Mouse (Mus musculus): Measurements from ENCODE around the gene Abcc3. TPM values are rescaled to one million over a fixed set of nuclear protein-coding genes. Genes with fewer than 3 reads are reported as not detected.
A peak's percentile ranks its signal among the peaks of the same experiment; 100 is the strongest.

Abcc3 gene
- total RNA-seq (2014; rRNA removed), result 4.5 and 4.7 TPM in 2 replicates
- polyA plus RNA-seq (2015; fragmentation: Nextera tagmentation; extraction: Ambion mirVana), result 1.0 and 1.8 TPM in 2 replicates

- Histone ChIP-seq H3K9me3 (ENCODE audit: low read length) (no peaks in the 10 kb centered on the region), H3K4me1 (ENCODE audit: insufficient read depth, low read length) (0 out of 2 replicates have a peak, but pooled peaks cover 4% of the 10 kb centered on the region), H3K27ac (no peak within 1 kb of the TSS), H3K4me3 (ENCODE audit: low read length) (no peak within 1 kb of the TSS), H3K4me2 (ENCODE audit: low read depth, low read length) (peak within 1 kb of the TSS; percentile 47), H3K27me3 (ENCODE audit: insufficient read depth, low read length) (no peaks in the 10 kb centered on the region; the same call in 1 of the 2 replicates), H3K36me3 (ENCODE audit: insufficient read depth, low read length) (no peaks in the 10 kb centered on the region), H3K9ac (replicated peaks; ENCODE audit: low read length) (no peak within 1 kb of the TSS)
- TF ChIP-seq CTCF (IDR thresholded peaks at IDR 0.05; ENCODE audit: low read depth), result no peak
- WGBS, result 10% methylated on average over 20 of the region's 20 CpGs
- ATAC-seq, result no peak
- DNase-seq (ENCODE audit: low spot score), result no peak
These were observed at the start of gene Abcc3 for GRCm38 (mm10) chr11:94392672-94393109. Gene Abcc3 (minus strand): TSS chr11:94392997.

GRCm38 (mm10) chr11:94441752-94442151 lies 49.0 kb upstream of the Abcc3 start:
- no peaks in the 10 kb centered on the region; the same call in 1 of the 2 replicates for H3K36me3 ChIP-seq (ENCODE audit: insufficient read depth, low read length)
- H3K9me3 ChIP-seq (ENCODE audit: low read length), result no peaks in the 10 kb centered on the region
- H3K4me3 ChIP-seq (ENCODE audit: low read length), result no peak overlapping the region
- H3K27ac ChIP-seq, result 0 out of 2 replicates have a peak overlapping the region, but pooled peaks have one; percentile 11
- 48% methylated on average over 9 of the region's 9 CpGs for WGBS
- peaks cover 24% of the 10 kb centered on the region; the same call in 1 of the 2 replicates for H3K4me1 ChIP-seq (ENCODE audit: insufficient read depth, low read length)
- H3K27me3 ChIP-seq (ENCODE audit: insufficient read depth, low read length), result no peaks in the 10 kb centered on the region
- no peak for TF ChIP-seq CTCF (IDR thresholded peaks at IDR 0.05; ENCODE audit: low read depth)
- DNase-seq (ENCODE audit: low spot score) (no peak), ATAC-seq (no peak)
- H3K9ac ChIP-seq (replicated peaks; ENCODE audit: low read length), result no peak overlapping the region
- no peak overlapping the region for H3K4me2 ChIP-seq (ENCODE audit: low read depth, low read length)

GRCm38 (mm10) chr11:94441122-94441521 lies 48.3 kb upstream of the Abcc3 start:
- Histone ChIP-seq H3K27me3 (ENCODE audit: insufficient read depth, low read length) (no peaks in the 10 kb centered on the region), H3K9me3 (ENCODE audit: low read length) (no peaks in the 10 kb centered on the region), H3K4me2 (ENCODE audit: low read depth, low read length) (no peak overlapping the region), H3K27ac (peak overlapping the region; percentile 11), H3K4me1 (ENCODE audit: insufficient read depth, low read length) (peaks cover 24% of the 10 kb centered on the region; the same call in 1 of the 2 replicates), H3K9ac (replicated peaks; ENCODE audit: low read length) (no peak overlapping the region), H3K36me3 (ENCODE audit: insufficient read depth, low read length) (no peaks in the 10 kb centered on the region; the same call in none of the 2 replicates), H3K4me3 (ENCODE audit: low read length) (no peak overlapping the region)
- peak; percentile 60 for DNase-seq (ENCODE audit: low spot score)
- TF ChIP-seq CTCF (IDR thresholded peaks at IDR 0.05; ENCODE audit: low read depth), result no peak
- peak; percentile 64; the same call in 1 of the 2 replicates for ATAC-seq
- 26% methylated on average over 7 of the region's 7 CpGs for WGBS

- no peaks in the 10 kb centered on the region; the same call in none of the 2 replicates for H3K36me3 ChIP-seq (ENCODE audit: insufficient read depth, low read length)
- no peaks in the 10 kb centered on the region for H3K9me3 ChIP-seq (ENCODE audit: low read length)
- H3K4me1 ChIP-seq (ENCODE audit: insufficient read depth, low read length), result peaks cover 19% of the 10 kb centered on the region; the same call in 1 of the 2 replicates
- H3K4me3 ChIP-seq (ENCODE audit: low read length), result no peak overlapping the region
- whole genome bisulfite sequencing, result 47% methylated on average over 6 of the region's 6 CpGs
- peak overlapping the region; percentile 11; the same call in 1 of the 2 replicates for H3K27ac ChIP-seq
- ATAC-seq, result no peak
- H3K9ac ChIP-seq (replicated peaks; ENCODE audit: low read length), result no peak overlapping the region
- no peak overlapping the region for H3K4me2 ChIP-seq (ENCODE audit: low read depth, low read length)
- no peaks in the 10 kb centered on the region for H3K27me3 ChIP-seq (ENCODE audit: insufficient read depth, low read length)
- DNase-seq (ENCODE audit: low spot score), result peak; percentile 48
- no peak for TF ChIP-seq CTCF (IDR thresholded peaks at IDR 0.05; ENCODE audit: low read depth)
These were observed 47.6 kb upstream of the Abcc3 start for GRCm38 (mm10) chr11:94440421-94440820.

GRCm38 (mm10) chr11:94429011-94429651 lies 36.3 kb upstream of the Abcc3 start:
- TF ChIP-seq CTCF (IDR thresholded peaks at IDR 0.05; ENCODE audit: low read depth), result no peak
- H3K4me2 ChIP-seq (ENCODE audit: low read depth, low read length), result no peak overlapping the region
- H3K27me3 ChIP-seq (ENCODE audit: insufficient read depth, low read length), result no peaks in the 10 kb centered on the region
- peaks cover 5% of the 10 kb centered on the region; the same call in 1 of the 2 replicates for H3K36me3 ChIP-seq (ENCODE audit: insufficient read depth, low read length)
- no peak for DNase-seq (ENCODE audit: low spot score)
- H3K4me1 ChIP-seq (ENCODE audit: insufficient read depth, low read length), result peaks cover 18% of the 10 kb centered on the region
- WGBS, result 25% methylated on average over 9 of the region's 9 CpGs
- H3K27ac ChIP-seq, result 0 out of 2 replicates have a peak overlapping the region, but pooled peaks have one; percentile 32
- no peak overlapping the region for H3K4me3 ChIP-seq (ENCODE audit: low read length)
- H3K9me3 ChIP-seq (ENCODE audit: low read length), result no peaks in the 10 kb centered on the region
- no peak overlapping the region for H3K9ac ChIP-seq (replicated peaks; ENCODE audit: low read length)
- ATAC-seq, result 0 out of 2 replicates have a peak, but pooled peaks have one; percentile 8

- Histone ChIP-seq H3K27me3 (ENCODE audit: insufficient read depth, low read length) (no peaks in the 10 kb centered on the region), H3K4me3 (ENCODE audit: low read length) (no peak overlapping the region), H3K4me2 (ENCODE audit: low read depth, low read length) (no peak overlapping the region), H3K27ac (peak overlapping the region; percentile 32; the same call in 1 of the 2 replicates), H3K36me3 (ENCODE audit: insufficient read depth, low read length) (no peaks in the 10 kb centered on the region; the same call in 1 of the 2 replicates), H3K4me1 (ENCODE audit: insufficient read depth, low read length) (peaks cover 24% of the 10 kb centered on the region), H3K9me3 (ENCODE audit: low read length) (no peaks in the 10 kb centered on the region), H3K9ac (replicated peaks; ENCODE audit: low read length) (no peak overlapping the region)
- no peak for TF ChIP-seq CTCF (IDR thresholded peaks at IDR 0.05; ENCODE audit: low read depth)
- WGBS, result 25% methylated on average over 4 of the region's 4 CpGs
- peak; percentile 82 for ATAC-seq
- DNase-seq (ENCODE audit: low spot score), result peak; percentile 92
These were observed 35.5 kb upstream of the Abcc3 start for GRCm38 (mm10) chr11:94428091-94428835.
